Mouse (Mus musculus) layer of hippocampus, adult 2 months (tissue): Measurements from ENCODE around the gene Cadm3. TPM values are rescaled to one million over a fixed set of nuclear protein-coding genes. Genes with fewer than 3 reads are reported as not detected.

ENCODE experiments used
- DNase-seq, 2 experiments: peaks; one replicate each; pipeline ENCODE4 v3.0.0; 2022; ENCODE audit warnings: low spot score in 2 of 2
- H3K27ac ChIP-seq: fragments of 200-600 bp; 2 replicates; pipeline ENCODE4 v1.8.1; 2022
- H3K4me3 ChIP-seq: fragments of 200-600 bp; 2 replicates; pipeline ENCODE4 v1.8.1; 2022; ENCODE audit warnings: mild to moderate bottlenecking
- CTCF ChIP-seq: fragments of 200-600 bp; conservative IDR thresholded peaks from 2 replicates; pipeline ENCODE4 v1.8.1; 2022; ENCODE audit warnings: antibody characterized with exemption, mild to moderate bottlenecking, moderate library complexity
- long read RNA-seq, 2 experiments: library from polyadenylated mRNA; stranded (forward); transcript quantifications; one replicate each; pipeline ENCODE4 v2.0.0; 2021; ENCODE audit warnings: borderline mapping rate in 2 of 2
- total RNA-seq, 2 experiments: library from RNA; stranded (reverse); gene quantifications; 2 replicates each; pipeline ENCODE4 v1.2.3; 2021

Gene Cadm3
- 100 to 1,000 TPM; 394 to 402 TPM for total RNA-seq
- long read RNA-seq, experiment 1, full-length matches to known transcripts: 2 of 25 reads
- long read RNA-seq, experiment 1, partial matches to known transcripts: 0 of 25 reads
- long read RNA-seq, experiment 1, other reads (novel, unspliced or antisense): 23 of 25 reads
- long read RNA-seq, experiment 2, full-length matches to known transcripts: 2 of 27 reads
- long read RNA-seq, experiment 2, partial matches to known transcripts: 1 of 27 reads
- long read RNA-seq, experiment 2, other reads (novel, unspliced or antisense): 24 of 27 reads

DNA sequence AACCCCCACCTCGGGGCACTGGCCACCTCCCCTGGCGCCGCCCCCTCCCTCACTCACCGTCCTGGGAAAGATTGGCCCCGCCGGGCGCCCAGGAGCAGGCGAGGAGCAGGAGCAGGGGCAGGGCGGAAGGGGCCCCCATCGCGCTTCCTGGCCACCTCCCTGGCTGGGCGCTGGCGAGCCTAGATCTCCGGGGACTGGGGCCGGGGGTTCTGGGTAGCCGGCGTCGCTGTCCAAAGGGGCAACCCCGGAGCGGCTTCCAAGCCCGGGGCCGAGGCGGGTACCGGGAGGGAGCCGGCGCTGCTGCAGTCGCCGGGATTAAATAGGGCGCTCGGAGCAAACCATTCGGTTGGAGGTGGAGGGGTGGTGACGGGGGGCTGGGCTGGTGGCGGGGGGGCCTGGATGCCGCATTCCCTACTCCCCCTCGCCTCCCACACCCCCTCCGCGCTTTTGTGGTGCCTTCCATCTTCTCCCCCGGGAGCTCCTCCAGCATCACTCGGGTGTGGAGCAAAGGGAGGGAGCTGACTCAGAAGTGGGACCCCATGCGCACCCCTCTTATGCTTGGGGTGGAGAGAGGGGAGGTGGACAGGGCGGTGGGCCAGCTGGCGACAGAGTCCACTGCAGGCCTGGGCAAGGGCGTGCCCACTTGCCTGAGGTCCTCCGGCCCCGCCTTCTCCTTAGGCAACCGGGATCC, at the start of gene Cadm3:
Gene Cadm3 (minus strand): TSS at position 340 of the 691 bp plus-strand sequence.
- TF ChIP-seq CTCF: no peak
- Histone ChIP-seq H3K27ac (peak within 1 kb of the TSS; percentile 96), H3K4me3 (peak within 1 kb of the TSS; percentile 86)
- peak; percentile 75 to 78 for DNase-seq

DNA sequence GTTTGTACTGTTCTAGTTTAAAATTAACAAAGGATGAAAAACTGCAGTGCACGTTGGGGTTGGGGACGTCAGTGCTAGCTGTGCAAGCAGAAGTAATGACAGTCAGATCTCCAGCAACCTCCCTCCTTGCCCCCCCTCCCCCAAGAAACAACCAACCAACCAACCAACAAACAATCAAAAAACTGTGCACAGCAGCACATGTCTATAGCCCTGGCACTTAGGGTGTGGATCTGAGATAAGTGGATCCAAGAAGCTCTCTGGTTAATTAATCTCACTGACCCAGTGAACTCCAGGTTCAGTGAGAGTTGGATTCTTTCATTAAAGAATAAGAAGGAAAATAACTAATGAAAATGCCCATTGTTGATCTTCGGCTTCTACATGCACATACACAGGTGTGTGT, 47.1 kb upstream of the Cadm3 start:
- Histone ChIP-seq H3K27ac (no peak overlapping the region), H3K4me3 (no peak overlapping the region)
- DNase-seq: no peak

GRCm38 (mm10) chr1:173411863-173412262, 44.4 kb upstream of the Cadm3 start:
- DNase-seq: no peak
- no peak for TF ChIP-seq CTCF
- Histone ChIP-seq H3K4me3 (no peak overlapping the region), H3K27ac (no peak overlapping the region)

More for the DNA sequence above, 47.1 kb upstream of the Cadm3 start:
- no peak for TF ChIP-seq CTCF

DNA sequence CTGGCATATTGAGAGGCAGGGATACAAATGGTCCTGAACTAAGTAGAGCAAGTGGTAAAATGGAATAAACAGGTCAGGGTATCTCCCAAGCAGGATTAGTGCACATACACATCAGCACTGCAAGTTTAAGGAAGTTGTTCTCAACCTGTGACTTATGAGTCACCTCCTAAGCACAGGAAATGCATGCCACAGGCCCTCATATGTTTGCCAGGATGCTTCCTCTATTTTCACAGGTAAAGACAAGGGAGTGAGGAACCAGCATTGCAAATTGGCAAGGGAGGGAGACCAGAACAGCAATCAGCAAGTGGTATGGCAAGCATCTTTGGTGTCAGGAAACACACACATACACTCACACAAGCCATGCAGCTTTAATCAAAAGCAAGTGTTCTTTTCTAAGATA, 41.6 kb upstream of the Cadm3 start:
- TF ChIP-seq CTCF: no peak
- H3K4me3 ChIP-seq: no peak overlapping the region
- DNase-seq: no peak

DNA sequence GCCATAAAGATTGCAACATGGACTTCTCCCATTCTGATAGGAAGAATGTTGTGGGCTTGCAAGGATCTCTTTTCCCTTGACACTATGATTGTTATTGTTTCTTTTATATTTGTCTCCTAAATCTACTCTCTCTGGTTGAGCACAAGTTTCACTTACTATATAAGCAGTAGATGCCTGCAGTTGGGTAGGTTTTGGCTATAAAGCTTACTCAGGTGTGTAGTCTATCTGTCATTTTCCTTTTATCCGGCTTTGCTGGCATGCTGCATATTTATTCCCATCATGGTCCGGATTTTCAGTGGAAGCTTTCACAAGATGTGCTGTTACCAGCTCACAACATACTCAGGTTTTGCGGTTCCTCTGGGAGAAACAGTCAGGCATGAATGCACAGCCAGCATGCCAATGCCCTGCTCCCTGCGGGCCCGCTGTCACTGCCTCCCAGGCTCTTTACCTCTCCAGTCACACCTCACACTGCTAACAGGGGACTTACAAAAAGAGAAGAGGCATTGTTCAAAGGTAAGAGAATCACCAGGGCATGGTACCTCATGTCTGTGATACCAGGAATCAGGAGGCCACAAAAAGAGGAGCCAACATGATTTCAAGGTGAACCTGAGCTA, 37.3 kb upstream of the Cadm3 start:
- no peak for DNase-seq
- TF ChIP-seq CTCF: no peak
- Histone ChIP-seq H3K27ac (no peak overlapping the region), H3K4me3 (no peak overlapping the region)

More for the DNA sequence above, 41.6 kb upstream of the Cadm3 start:
- H3K27ac ChIP-seq: no peak overlapping the region

- no peak overlapping the region for H3K4me3 ChIP-seq
- peak; percentile 50 to 80 for DNase-seq
- peak; percentile 83 for TF ChIP-seq CTCF
- H3K27ac ChIP-seq: no peak overlapping the region
Measured at GRCm38 (mm10) chr1:173398323-173398970, 31.0 kb upstream of the Cadm3 start.

- Histone ChIP-seq H3K4me3 (no peak overlapping the region), H3K27ac (no peak overlapping the region)
- no peak for TF ChIP-seq CTCF
- DNase-seq: no peak
Measured at GRCm38 (mm10) chr1:173391754-173392153, 24.3 kb upstream of the Cadm3 start.

DNA sequence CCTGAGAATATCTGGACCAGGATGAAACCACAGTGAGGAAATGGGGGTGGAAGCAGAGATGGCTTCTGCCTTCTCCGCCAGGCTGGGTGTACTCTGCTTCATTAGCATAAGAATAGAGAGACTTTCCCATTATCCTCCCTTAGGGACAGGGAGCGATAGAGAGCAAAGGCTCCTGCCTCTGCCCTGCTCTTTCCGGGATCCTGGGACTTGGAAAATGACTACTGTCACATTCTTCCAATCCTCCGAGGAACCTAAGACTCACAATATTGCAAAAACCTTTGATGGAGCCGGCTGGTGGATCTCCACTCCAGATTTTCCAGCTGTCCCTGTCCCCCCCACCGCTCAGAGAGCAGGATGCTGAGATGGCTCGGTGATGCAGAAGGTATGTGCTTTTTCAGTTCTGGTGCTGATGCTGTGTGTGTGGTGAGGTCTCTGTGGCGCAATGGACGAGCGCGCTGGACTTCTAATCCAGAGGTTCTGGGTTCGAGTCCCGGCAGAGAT, 22.5 kb upstream of the Cadm3 start:
- peak; percentile 93 for DNase-seq
- Histone ChIP-seq H3K27ac (peak overlapping the region; percentile 96), H3K4me3 (peak overlapping the region; percentile 60)
- peak; percentile 44 for TF ChIP-seq CTCF

DNA sequence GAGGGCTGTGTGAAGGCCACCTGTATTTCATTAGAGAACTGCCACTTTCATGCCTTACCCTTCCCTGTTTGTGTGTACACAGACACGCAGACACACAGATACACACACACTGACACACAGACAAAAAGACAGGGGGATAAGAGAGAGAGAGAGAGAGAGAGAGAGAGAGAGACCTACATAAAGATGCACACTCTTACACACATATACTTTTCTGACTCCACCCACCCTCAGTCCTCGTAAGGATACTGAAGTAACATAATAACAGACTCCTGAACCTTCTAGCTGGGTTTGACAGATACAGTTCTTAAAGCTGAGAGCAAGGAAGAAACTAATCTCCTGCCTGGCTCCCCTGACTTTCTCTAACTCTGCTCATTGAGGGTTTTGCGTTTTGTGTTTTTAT, 21.9 kb upstream of the Cadm3 start:
- no peak for DNase-seq
- Histone ChIP-seq H3K4me3 (peak overlapping the region; percentile 60), H3K27ac (peak overlapping the region; percentile 96)
- no peak for TF ChIP-seq CTCF

GRCm38 (mm10) chr1:173381436-173381835, 13.9 kb upstream of the Cadm3 start:
- Histone ChIP-seq H3K4me3 (no peak overlapping the region), H3K27ac (no peak overlapping the region)
- no peak for TF ChIP-seq CTCF
- DNase-seq: no peak

DNA sequence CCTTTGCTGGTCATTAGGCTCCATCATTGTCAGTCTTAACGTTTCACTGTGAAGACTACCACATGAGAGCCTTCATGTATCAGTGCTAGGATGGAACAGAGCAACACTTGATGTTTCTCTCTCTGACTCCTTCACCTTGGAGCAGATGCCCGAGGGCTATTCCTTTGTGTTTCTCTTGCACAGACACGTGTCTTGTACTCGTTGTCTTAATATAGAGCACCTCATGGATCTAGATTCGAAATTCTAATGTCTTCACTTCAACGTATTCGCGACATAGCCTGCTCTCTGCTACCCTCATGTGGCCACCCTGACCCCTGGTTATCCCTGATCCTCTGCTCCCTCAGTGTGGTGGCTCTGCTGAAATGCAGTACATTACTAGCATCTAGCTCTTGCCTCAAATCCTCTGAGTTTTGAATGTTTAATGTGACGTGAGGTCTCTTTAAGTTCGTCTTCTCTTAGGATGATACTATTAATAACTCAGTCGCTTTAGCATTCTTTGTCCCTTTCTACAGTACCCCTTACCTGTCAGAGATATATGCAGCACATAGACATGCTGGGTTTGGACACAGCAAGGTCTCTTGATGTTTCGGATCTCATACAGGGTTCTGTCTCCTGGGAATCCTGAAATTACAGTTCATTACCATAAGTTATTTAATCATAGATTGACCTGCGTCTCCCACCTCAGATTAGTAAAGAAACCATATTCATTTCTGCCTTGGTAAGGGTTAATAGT, 10.1 kb upstream of the Cadm3 start:
- DNase-seq: peak; percentile 71 to 80
- Histone ChIP-seq H3K4me3 (no peak overlapping the region), H3K27ac (no peak overlapping the region)
- peak; percentile 97 for TF ChIP-seq CTCF

DNA sequence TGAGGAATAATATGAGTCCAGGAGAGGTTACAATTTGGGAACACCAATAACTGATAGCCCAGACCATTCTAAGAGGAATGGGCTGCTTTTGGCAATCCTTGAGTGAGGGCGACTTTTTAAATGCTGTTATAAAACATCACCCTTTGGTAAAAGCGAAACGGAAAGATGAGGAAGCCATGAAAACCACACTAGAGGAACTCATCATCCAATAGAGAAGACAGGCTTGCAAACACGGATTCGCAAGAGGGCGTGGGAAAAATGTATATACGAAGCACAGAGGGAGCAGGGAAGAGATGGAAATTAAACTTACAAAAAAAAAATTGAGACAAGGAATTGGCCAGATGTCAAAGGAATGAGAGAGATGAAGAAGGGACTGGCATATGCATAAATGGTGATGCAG, 6.5 kb upstream of the Cadm3 start:
- no peak for DNase-seq
- H3K27ac ChIP-seq: no peak overlapping the region
- H3K4me3 ChIP-seq: no peak overlapping the region
- TF ChIP-seq CTCF: no peak
